Mouse (Mus musculus) limb, embryonic 11.5 days (tissue): ENCODE data around the gene Zbtb18. TPM values are rescaled to one million over a fixed set of nuclear protein-coding genes. Genes with fewer than 3 reads are reported as not detected.

Experiments
- ATAC-seq: fragments of 200-750 bp; cut with Nextera tagmentation; 2 replicates; pipeline ENCODE4 v1.8.0; 2017; ENCODE audit warnings: low read depth; ENCODE audit not compliant: insufficient number of reproducible peaks, low FRiP score, low TSS enrichment
- DNase-seq: peaks from one replicate; pipeline ENCODE4 v3.0.0-alpha.2; 2015; ENCODE audit warnings: low spot score
- H3K27ac ChIP-seq: fragments of 300-500 bp; sonication (generic); replicated peaks from 2 replicates; pipeline ENCODE4 v1.5.1; 2014; ENCODE audit warnings: low read depth, mild to moderate bottlenecking, low read length
- H3K27me3 ChIP-seq: fragments of 300-500 bp; sonication (generic); 2 replicates; pipeline ENCODE4 v1.6.1; 2014; ENCODE audit warnings: mild to moderate bottlenecking, low read length, mixed read lengths; ENCODE audit not compliant: control insufficient read depth, insufficient read depth
- H3K36me3 ChIP-seq: fragments of 300-500 bp; sonication (generic); 2 replicates; pipeline ENCODE4 v1.6.1; 2014; ENCODE audit warnings: mild to moderate bottlenecking, low read length, moderate library complexity, mixed read lengths; ENCODE audit not compliant: control insufficient read depth, insufficient read depth
- H3K4me1 ChIP-seq: fragments of 300-500 bp; sonication (generic); 2 replicates; pipeline ENCODE4 v1.6.1; 2014; ENCODE audit warnings: low read length, mixed read lengths; ENCODE audit not compliant: control insufficient read depth, insufficient read depth
- H3K4me2 ChIP-seq: fragments of 300-500 bp; sonication (generic); 2 replicates; pipeline ENCODE4 v1.6.1; 2014; ENCODE audit warnings: low read depth, mild to moderate bottlenecking, moderate library complexity; ENCODE audit not compliant: severe bottlenecking
- H3K4me3 ChIP-seq: fragments of 300-500 bp; sonication (generic); 2 replicates; pipeline ENCODE4 v1.5.1; 2014; ENCODE audit warnings: low read depth, low read length
- H3K9ac ChIP-seq: fragments of 300-500 bp; sonication (generic); 2 replicates; pipeline ENCODE4 v1.6.1; 2014; ENCODE audit warnings: mild to moderate bottlenecking, low read length
- H3K9me3 ChIP-seq: fragments of 300-500 bp; sonication (generic); 2 replicates; pipeline ENCODE4 v1.6.1; 2016; ENCODE audit warnings: low read length; ENCODE audit not compliant: control insufficient read depth
- WGBS: fragments of 180-500 bp; shearing (Covaris S2); extraction: QIAGEN DNeasy Blood & Tissue Kit; methylation state at CpG from one replicate; pipeline ENCODE4 v1.1.7; 2014; 5-methylcytosine and 5-hydroxymethylcytosine counted together
- polyA plus RNA-seq: library from polyadenylated mRNA; unstranded; fragments of >200 nt; fragmentation: Nextera tagmentation; extraction: Ambion mirVana; gene quantifications from 2 replicates; pipeline ENCODE4 v1.2.1, GENCODE M21; 2014

Gene Zbtb18
- 1.6 and 2.0 TPM in 2 replicates for polyA plus RNA-seq

- H3K27ac ChIP-seq, result peak within 1 kb of the TSS; percentile 97
- DNase-seq, result peak; percentile 58
- H3K9me3 ChIP-seq, result no peaks in the 10 kb centered on the region
- peak; percentile 0; the same call in 1 of the 2 replicates for ATAC-seq
- no peaks in the 10 kb centered on the region for H3K36me3 ChIP-seq
- H3K9ac ChIP-seq, result peak within 1 kb of the TSS; percentile 89
- no peaks in the 10 kb centered on the region for H3K27me3 ChIP-seq
- WGBS, result 0% methylated on average over 11 of the region's 106 CpGs
- H3K4me2 ChIP-seq, result peak within 1 kb of the TSS; percentile 84
- peak within 1 kb of the TSS; percentile 73 for H3K4me3 ChIP-seq
- H3K4me1 ChIP-seq, result peaks cover 18% of the 10 kb centered on the region
Observed at GRCm38 (mm10) chr1:177442196-177442808, at the start of gene Zbtb18. Zbtb18 (plus strand) TSS chr1:177442351.

- Histone ChIP-seq H3K9ac (no peak overlapping the region), H3K36me3 (no peaks in the 10 kb centered on the region), H3K9me3 (no peaks in the 10 kb centered on the region), H3K4me3 (no peak overlapping the region), H3K27me3 (no peaks in the 10 kb centered on the region), H3K4me2 (no peak overlapping the region), H3K4me1 (no peaks in the 10 kb centered on the region), H3K27ac (no peak overlapping the region)
- ATAC-seq, result no peak
- WGBS, result 86% methylated on average over 1 of the region's 1 CpGs
- no peak for DNase-seq
Observed at GRCm38 (mm10) chr1:177397455-177397854, 44.7 kb upstream of the Zbtb18 start.

- H3K27me3 ChIP-seq, result no peaks in the 10 kb centered on the region
- no peak overlapping the region for H3K4me2 ChIP-seq
- H3K9me3 ChIP-seq, result no peaks in the 10 kb centered on the region
- ATAC-seq (no peak), DNase-seq (no peak)
- H3K4me3 ChIP-seq, result no peak overlapping the region
- H3K36me3 ChIP-seq, result no peaks in the 10 kb centered on the region
- 80% methylated on average over 6 of the region's 6 CpGs for WGBS
- no peaks in the 10 kb centered on the region for H3K4me1 ChIP-seq
- no peak overlapping the region for H3K27ac ChIP-seq
- H3K9ac ChIP-seq, result no peak overlapping the region
Observed at GRCm38 (mm10) chr1:177405170-177405569, 37.0 kb upstream of the Zbtb18 start.

- H3K4me2 ChIP-seq, result no peak overlapping the region
- ATAC-seq (no peak), DNase-seq (no peak)
- no peaks in the 10 kb centered on the region for H3K4me1 ChIP-seq
- no peak overlapping the region for H3K4me3 ChIP-seq
- H3K36me3 ChIP-seq, result no peaks in the 10 kb centered on the region
- H3K9me3 ChIP-seq, result no peaks in the 10 kb centered on the region
- 71% methylated on average over 3 of the region's 3 CpGs for WGBS
- no peak overlapping the region for H3K9ac ChIP-seq
- no peak overlapping the region for H3K27ac ChIP-seq
- no peaks in the 10 kb centered on the region for H3K27me3 ChIP-seq
Observed at GRCm38 (mm10) chr1:177408690-177409089, 33.5 kb upstream of the Zbtb18 start.

- H3K36me3 ChIP-seq, result no peaks in the 10 kb centered on the region
- H3K4me1 ChIP-seq, result no peaks in the 10 kb centered on the region
- no peak overlapping the region for H3K27ac ChIP-seq
- no peak overlapping the region for H3K9ac ChIP-seq
- no peak overlapping the region for H3K4me2 ChIP-seq
- H3K9me3 ChIP-seq, result no peaks in the 10 kb centered on the region
- H3K4me3 ChIP-seq, result no peak overlapping the region
- WGBS, result 85% methylated on average over 7 of the region's 7 CpGs
- DNase-seq (no peak), ATAC-seq (no peak)
- H3K27me3 ChIP-seq, result no peaks in the 10 kb centered on the region
Observed at GRCm38 (mm10) chr1:177410769-177411348, 31.3 kb upstream of the Zbtb18 start.

- Histone ChIP-seq H3K4me1 (no peaks in the 10 kb centered on the region), H3K36me3 (no peaks in the 10 kb centered on the region), H3K4me3 (no peak overlapping the region), H3K27me3 (no peaks in the 10 kb centered on the region), H3K4me2 (no peak overlapping the region), H3K9ac (no peak overlapping the region), H3K9me3 (no peaks in the 10 kb centered on the region), H3K27ac (no peak overlapping the region)
- DNase-seq, result no peak
- no peak for ATAC-seq
- 64% methylated on average over 19 of the region's 19 CpGs for WGBS
Observed at GRCm38 (mm10) chr1:177411359-177412358, 30.5 kb upstream of the Zbtb18 start.

- H3K27me3 ChIP-seq, result no peaks in the 10 kb centered on the region
- no peak overlapping the region for H3K27ac ChIP-seq
- no peak for ATAC-seq
- no peak overlapping the region for H3K4me3 ChIP-seq
- H3K9me3 ChIP-seq, result no peaks in the 10 kb centered on the region
- no peak for DNase-seq
- H3K4me2 ChIP-seq, result no peak overlapping the region
- H3K4me1 ChIP-seq, result no peaks in the 10 kb centered on the region
- H3K36me3 ChIP-seq, result no peaks in the 10 kb centered on the region
- 69% methylated on average over 12 of the region's 12 CpGs for WGBS
- H3K9ac ChIP-seq, result no peak overlapping the region
Observed at GRCm38 (mm10) chr1:177419331-177419730, 22.8 kb upstream of the Zbtb18 start.

- DNase-seq (no peak), ATAC-seq (no peak)
- Histone ChIP-seq H3K4me2 (no peak overlapping the region), H3K27ac (no peak overlapping the region), H3K9ac (no peak overlapping the region), H3K27me3 (no peaks in the 10 kb centered on the region), H3K4me3 (no peak overlapping the region), H3K36me3 (no peaks in the 10 kb centered on the region), H3K9me3 (no peaks in the 10 kb centered on the region), H3K4me1 (no peaks in the 10 kb centered on the region)
- WGBS, result 78% methylated on average over 6 of the region's 6 CpGs
Observed at GRCm38 (mm10) chr1:177420126-177420525, 22.0 kb upstream of the Zbtb18 start.
